Mouse (Mus musculus) mouse embryonic stem cell (cell line): Measurements from ENCODE around the gene Manf.

Experiments
- in situ Hi-C, 2 experiments: fragments of 300-500 bp; cut with MboI; formaldehyde crosslinking; loops; 1 replicate in 1 of 2; 3 replicates in 1 of 2; pipeline ENCODE4 v1.14.3; 2019 to 2020; ENCODE audit warnings: low sequenced_read_pairs in 2 of 2, low pct_unique_long_range_greater_than_20kb in 1 of 2, mixed read lengths in 1 of 2; ENCODE audit not compliant: unreplicated experiment in 1 of 2

Gene Manf

GRCm38 (mm10) chr9:106885901-106886731 lies 5.7 kb downstream of the Manf start:
- in situ Hi-C loops, result no loop called here

- in situ Hi-C loops, result no loop called here
These were observed 6.5 kb downstream of the Manf start for GRCm38 (mm10) chr9:106884996-106885900.

GRCm38 (mm10) chr9:106884306-106884705 lies 7.5 kb downstream of the Manf start:
- in situ Hi-C loops, result no loop called here

- in situ Hi-C loops, result no loop called here
These were observed 8.7 kb downstream of the Manf start for GRCm38 (mm10) chr9:106883085-106883484.

GRCm38 (mm10) chr9:106882176-106882575 lies 9.6 kb downstream of the Manf start:
- in situ Hi-C loops, result no loop called here

GRCm38 (mm10) chr9:106881071-106881755 lies 10.6 kb downstream of the Manf start:
- in situ Hi-C loops, result no loop called here

- in situ Hi-C loops, result loop anchor here in 1 of 2 experiments (5.0 kb wide), 1 partner anchor 42 kb away; no protein-coding TSS in a partner anchor
These were observed 12.3 kb downstream of the Manf start for GRCm38 (mm10) chr9:106879471-106879870.

- in situ Hi-C loops, result loop anchor here in 1 of 2 experiments (5.0 kb wide), 1 partner anchor 39 kb away; no protein-coding TSS in a partner anchor
These were observed 15.1 kb downstream of the Manf start for GRCm38 (mm10) chr9:106876666-106877065.

GRCm38 (mm10) chr9:106874216-106874615 lies 17.6 kb downstream of the Manf start:
- in situ Hi-C loops, result loop anchor here (25.0 kb wide), 2 partner anchors 863 to 913 kb away; no protein-coding TSS in a partner anchor

GRCm38 (mm10) chr9:106858036-106858435 lies 33.7 kb downstream of the Manf start:
- in situ Hi-C loops, result loop anchor here (25.0 kb wide), 2 partner anchors 879 to 929 kb away; no protein-coding TSS in a partner anchor

- in situ Hi-C loops, result loop anchor here (25.0 kb wide), 2 partner anchors 881 to 931 kb away; no protein-coding TSS in a partner anchor
These were observed 35.1 kb downstream of the Manf start for GRCm38 (mm10) chr9:106856664-106857063.

GRCm38 (mm10) chr9:106842800-106843199 lies 49.0 kb downstream of the Manf start:
- in situ Hi-C loops, result loop anchor here in 1 of 2 experiments (25.0 kb wide), 1 partner anchor 655 kb away; the partner anchor contains the start of gene Ppm1m

GRCm38 (mm10) chr9:106840569-106840968 lies 51.2 kb downstream of the Manf start:
- in situ Hi-C loops, result loop anchor here in 1 of 2 experiments (25.0 kb wide), 1 partner anchor 653 kb away; the partner anchor contains the start of gene Ppm1m

- in situ Hi-C loops, result no loop called here
These were observed 69.2 kb downstream of the Manf start for GRCm38 (mm10) chr9:106822381-106823104.

- in situ Hi-C loops, result no loop called here
These were observed 70.0 kb downstream of the Manf start, which contains the start of gene Dcaf1 for GRCm38 (mm10) chr9:106821618-106822380. Gene Dcaf1, plus strand, starts transcription at chr9:106821874.

GRCm38 (mm10) chr9:106821050-106821617 lies 70.6 kb downstream of the Manf start:
- in situ Hi-C loops, result no loop called here
